Mouse (Mus musculus): Measurements from ENCODE around the gene Naip1.
"Not testable (repeated sequence)": the region's sequence is repeated elsewhere in the genome, so short reads cannot be mapped to it uniquely, and the experiment has no call there.

Naip1 gene

GRCm38 (mm10) chr13:100402930-100403637 is 49.6 kb downstream of the Naip1 start:
- not testable (repeated sequence) for DNase-seq (ENCODE audit: low spot score in 2 of 2)

- DNase-seq (ENCODE audit: low spot score in 2 of 2): not testable (repeated sequence)
Observed at GRCm38 (mm10) chr13:100391021-100391420, 61.6 kb downstream of the Naip1 start.

GRCm38 (mm10) chr13:100370536-100370935 is 82.1 kb downstream of the Naip1 start:
- no peak for DNase-seq (ENCODE audit: low spot score in 2 of 2)
